Mouse (Mus musculus): ENCODE data around the gene Tsr3.

The Tsr3 gene

GRCm38 (mm10) chr17:25290411-25290810, 50.4 kb downstream of the Tsr3 start:
- DNase-seq (ENCODE audit: low spot score in 2 of 2) = no peak
